Mouse (Mus musculus) adrenal gland, postnatal 25 days (tissue): Measurements from ENCODE around the gene Gpr18. TPM values are rescaled to one million over a fixed set of nuclear protein-coding genes. Genes with fewer than 3 reads are reported as not detected.

ENCODE experiments used
- DNase-seq: peaks from one replicate; pipeline ENCODE4 v3.0.0; 2021; ENCODE audit warnings: mixed read lengths
- total RNA-seq: library from RNA; stranded (reverse); gene quantifications from 2 replicates; pipeline ENCODE4 v1.2.3, GENCODE M21; 2021

Gene Gpr18
- total RNA-seq, 1 experiment from 2014 or later = 0.27 TPM

DNA sequence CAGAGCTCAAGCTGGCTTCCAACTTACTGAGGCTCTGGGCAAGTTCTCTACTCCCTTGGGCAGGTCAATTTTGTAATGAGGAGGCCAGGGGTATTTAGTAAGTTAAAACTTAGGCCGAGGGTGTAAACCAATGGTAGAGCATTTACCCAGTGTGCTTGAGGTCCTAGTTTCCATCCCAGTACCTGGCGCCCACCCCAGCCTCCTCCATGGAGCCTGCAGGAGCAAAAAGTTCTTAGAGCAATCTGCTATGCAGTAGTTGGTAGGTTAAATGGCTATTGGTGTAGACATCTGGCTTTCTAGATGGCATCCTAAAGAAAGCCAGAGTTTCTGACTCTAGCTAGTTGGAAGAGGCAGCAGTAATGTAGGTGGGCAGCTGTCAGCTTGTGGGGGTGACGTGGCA lies 33.9 kb upstream of the Gpr18 start:
- no peak for DNase-seq

GRCm38 (mm10) chr14:121947966-121948365 lies 32.4 kb upstream of the Gpr18 start:
- no peak for DNase-seq

DNA sequence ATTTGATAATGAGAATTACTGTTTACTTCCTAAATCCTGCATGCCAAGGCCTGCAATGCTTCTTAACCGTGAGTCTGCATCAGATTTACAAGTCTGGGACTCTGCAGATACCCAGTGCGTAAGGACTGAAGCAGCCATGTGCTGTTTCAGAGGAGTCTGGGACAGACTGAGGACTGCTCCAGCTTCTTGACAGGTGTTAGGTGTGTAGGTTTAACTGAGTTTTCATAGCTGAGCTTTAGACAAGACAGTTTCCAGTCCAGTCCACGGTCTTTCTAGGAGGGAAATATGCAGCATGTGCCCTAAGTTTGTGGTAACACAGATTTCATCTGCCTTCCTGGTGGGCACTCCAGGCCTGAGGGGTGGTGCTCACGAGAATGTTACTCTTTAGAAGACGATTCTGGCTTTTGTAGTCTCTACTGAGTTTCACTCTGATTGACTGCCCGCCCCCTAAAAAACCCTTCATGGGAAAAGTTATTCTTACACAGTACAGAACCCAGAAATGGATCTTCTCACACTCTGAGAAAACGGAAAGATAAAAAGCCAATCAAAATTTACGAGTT lies 31.7 kb upstream of the Gpr18 start:
- no peak for DNase-seq

GRCm38 (mm10) chr14:121946728-121947127 lies 31.1 kb upstream of the Gpr18 start:
- no peak for DNase-seq

GRCm38 (mm10) chr14:121946131-121946530 lies 30.6 kb upstream of the Gpr18 start:
- no peak for DNase-seq

GRCm38 (mm10) chr14:121939582-121939981 lies 24.0 kb upstream of the Gpr18 start:
- no peak for DNase-seq

- DNase-seq = no peak
Observed at GRCm38 (mm10) chr14:121938256-121939191, 22.9 kb upstream of the Gpr18 start.

DNA sequence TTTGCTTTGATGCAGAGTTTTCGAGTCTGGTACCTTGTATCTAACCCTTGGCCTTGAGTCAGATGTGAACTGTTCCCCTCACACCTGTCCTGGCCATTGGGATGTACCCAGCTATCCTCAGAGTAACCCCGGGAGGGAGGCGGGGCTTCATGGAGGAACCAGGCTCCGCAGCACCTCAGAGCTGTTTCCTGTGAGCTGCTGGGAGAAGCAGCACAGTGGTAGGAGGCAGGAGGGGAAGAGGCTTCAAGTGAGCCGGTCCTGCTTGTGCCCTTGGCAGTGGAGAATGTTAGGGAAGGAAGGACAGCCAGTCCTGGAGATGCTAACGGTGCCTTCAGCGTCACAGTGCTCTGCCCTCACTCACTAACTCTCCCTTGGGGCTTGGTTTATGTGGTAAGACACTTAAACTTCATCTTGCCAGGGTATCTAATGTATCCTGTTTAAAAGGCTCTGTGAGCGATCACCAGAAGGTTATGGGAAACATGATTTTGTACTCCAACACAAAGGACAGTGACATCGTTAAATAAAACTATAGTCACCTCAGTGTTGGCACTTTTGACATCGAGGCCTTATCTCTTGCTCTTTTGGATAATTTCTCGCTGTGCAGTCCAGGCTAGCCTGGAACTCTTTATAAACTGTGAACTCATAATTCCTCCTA lies 22.1 kb upstream of the Gpr18 start:
- no peak for DNase-seq

GRCm38 (mm10) chr14:121936856-121937255 lies 21.3 kb upstream of the Gpr18 start:
- DNase-seq = no peak

DNA sequence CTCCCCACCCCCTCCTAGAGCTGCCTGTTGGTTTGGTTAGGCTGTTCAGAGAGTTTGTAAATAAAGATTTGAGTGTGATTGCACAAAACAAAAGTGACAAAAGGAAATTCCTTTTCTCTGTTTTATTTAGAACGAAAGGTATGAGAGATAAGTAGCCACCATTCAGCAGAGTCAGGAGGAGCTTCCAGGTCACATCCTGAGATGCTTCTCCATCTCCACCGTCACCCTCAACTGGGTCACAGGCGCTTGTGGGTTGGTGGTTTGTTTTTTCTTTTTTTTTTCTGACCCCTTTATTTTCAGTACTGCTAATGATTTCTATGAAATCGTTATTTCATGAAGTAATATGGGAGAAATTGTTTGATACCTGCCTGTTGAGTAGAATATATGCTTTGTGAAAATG lies 20.8 kb upstream of the Gpr18 start:
- no peak for DNase-seq

- no peak for DNase-seq
Observed at GRCm38 (mm10) chr14:121934597-121934946, 19.0 kb upstream of the Gpr18 start.

DNA sequence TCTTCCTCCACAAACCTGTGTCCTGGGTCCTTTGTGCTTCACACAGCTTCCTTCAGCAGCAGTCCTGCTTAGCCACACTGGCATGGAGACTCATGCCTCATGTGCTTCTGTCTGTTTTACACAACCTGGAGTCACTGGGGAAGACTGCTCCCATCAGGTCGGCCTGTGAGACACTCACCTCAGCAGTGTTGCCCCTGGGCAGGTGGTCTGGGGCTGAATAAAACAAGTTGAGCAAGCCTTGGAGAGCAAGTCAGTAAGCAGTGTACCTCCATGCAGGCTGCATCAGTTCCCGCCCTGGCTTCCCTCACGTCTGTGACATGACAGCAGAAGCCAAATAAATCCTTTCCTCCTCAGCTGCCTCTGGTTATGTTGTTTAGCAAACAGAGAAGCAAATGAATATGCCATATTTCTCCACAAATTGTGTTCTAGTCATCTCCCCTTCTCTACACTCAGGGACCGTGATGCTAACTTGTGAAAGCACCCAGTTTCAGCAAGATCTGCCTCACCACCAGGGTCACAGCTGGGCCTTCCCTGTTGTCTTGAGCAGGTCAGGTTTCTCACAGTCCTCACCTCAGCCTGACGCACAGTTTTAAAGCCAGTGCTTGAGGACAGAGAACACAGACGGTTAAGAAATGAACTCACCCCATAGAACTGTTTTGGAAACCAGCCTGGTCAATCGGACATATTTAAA lies 18.5 kb upstream of the Gpr18 start:
- no peak for DNase-seq

DNA sequence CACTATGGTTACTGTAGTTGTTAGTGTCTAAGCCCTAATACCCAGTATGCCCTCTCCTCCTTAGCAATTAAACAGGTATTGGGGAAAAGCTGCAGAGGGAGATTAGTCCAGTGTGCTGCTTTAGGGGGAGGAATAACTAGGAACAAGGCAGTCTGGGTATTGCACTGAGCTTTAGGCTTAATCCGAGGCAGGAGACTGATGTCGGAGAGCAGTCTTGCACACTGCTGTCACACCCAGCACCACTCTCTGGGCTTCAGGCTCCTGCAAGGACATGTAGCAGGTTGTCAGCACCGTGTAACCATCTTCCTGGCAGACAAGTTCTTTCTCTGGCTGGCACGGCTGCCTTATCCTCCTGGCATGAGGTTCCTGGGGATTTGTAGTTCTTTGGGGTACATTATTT lies 16.6 kb upstream of the Gpr18 start:
- DNase-seq = no peak

- DNase-seq = no peak
Observed at GRCm38 (mm10) chr14:121931594-121931993, 16.0 kb upstream of the Gpr18 start.

GRCm38 (mm10) chr14:121930731-121931383 lies 15.3 kb upstream of the Gpr18 start:
- no peak for DNase-seq

DNA sequence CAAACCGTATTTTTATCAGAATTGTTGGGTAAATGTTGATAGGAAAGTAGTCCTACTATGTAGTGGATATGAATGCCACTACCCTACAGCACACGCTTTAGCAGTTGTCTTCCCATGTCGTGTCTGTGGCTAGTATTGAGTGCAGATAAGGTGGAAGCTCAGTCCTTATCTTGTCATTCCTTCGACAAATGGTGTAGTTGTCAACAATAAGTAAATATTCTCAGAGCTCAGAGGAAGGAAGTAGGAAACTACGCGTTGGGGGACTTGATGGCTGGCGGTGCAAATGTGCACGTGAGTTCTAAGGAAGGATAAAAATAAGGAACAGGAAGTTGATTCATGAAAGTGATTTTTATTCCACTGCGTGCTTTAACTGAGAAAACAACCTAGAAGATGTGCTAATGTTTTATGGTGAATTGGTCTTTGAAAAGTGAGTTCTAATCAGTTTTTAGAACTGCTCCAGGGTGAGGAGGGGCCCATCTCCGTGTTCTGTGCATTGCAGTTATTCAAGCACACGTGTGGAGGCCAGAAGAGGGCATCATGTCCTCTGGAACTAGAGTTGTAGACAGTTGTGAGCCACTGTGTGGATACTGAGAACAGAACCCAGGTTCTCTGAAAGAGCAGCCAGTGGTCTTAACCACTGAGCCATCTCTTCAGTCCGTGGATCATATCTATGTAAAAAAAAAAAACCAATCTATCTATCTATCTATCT lies 13.8 kb upstream of the Gpr18 start:
- no peak for DNase-seq

- DNase-seq = peak; percentile 41
Observed at GRCm38 (mm10) chr14:121928375-121929137, 13.0 kb upstream of the Gpr18 start.

DNA sequence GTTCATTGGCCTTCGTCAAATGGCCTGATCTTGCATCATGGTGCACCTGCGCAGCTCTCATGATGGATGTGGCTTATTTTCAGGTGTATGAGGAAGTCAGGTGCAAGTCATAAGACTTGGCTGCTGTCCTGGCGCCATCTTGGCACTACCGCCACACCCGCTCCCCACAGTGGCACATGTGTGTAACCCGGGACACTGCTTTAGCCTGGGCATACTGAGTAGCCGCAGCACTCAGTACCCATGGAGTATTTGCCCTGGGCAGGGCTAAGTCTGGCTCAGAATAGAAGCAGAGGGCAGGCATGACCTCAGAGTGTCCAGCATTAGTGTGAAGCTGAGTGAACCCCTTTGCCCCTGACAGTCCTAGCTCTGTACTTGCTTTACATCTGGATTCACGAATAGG lies 11.9 kb upstream of the Gpr18 start:
- DNase-seq = no peak

- no peak for DNase-seq
Observed at GRCm38 (mm10) chr14:121926901-121927300, 11.3 kb upstream of the Gpr18 start.

DNA sequence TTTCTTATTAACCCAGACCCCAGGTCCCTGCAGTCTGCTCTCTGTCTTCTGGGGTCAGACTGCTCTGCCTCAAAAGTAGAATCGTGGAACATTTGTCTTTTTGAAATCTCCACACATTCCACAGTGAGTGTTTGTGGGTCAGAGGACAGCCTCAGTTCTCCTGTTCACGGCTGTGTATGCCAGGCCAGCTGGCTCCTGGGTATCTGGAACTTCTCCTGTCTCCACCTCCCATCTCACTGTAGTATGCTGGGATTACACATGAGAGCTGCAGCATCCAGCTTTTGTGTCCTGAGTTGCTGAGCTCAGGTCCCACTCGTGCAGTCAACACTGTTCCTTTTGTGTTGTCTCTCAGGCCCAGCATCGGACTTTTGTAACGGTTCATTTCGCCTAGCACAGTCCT lies 9.3 kb upstream of the Gpr18 start:
- no peak for DNase-seq

DNA sequence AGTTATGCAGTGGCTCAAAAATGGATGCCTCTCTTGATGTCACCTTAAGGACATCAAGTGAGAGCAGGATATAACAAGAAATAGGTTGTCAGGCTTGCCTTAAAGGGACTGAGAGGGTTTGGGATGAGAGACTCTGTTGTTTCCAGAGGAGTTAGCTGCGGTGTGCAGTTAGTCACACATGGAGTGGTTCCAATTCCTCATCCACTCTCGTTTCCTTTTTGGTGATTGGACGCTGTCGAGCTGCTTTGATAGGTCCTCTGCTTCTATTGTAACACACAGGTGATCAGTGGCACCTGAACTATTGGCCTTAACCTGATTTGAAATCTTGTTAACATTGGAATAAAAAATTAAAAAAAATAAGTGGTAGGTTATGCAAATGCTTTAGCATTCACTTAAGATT lies 7.2 kb upstream of the Gpr18 start:
- DNase-seq = no peak
